Mouse (Mus musculus) liver, embryonic 11.5 days (tissue): ENCODE measurements at regions not wholly inside any gene's neighbourhood (a gene's known extent, or its start where the extent isn't known, plus 50 kb on each side); places are given as distances from the start of the nearest gene placed in this dataset.

Source experiments
- ATAC-seq: fragments of 200-750 bp; cut with Nextera tagmentation; replicated peaks from 2 replicates; pipeline ENCODE4 v1.8.0; 2017; ENCODE audit warnings: moderate number of reproducible peaks, mild to moderate bottlenecking, moderate TSS enrichment, moderate library complexity; ENCODE audit not compliant: low FRiP score
- DNase-seq: peaks from one replicate; pipeline ENCODE4 v3.0.0-alpha.2; 2017; ENCODE audit warnings: low spot score
- H3K27ac ChIP-seq: fragments of 300-500 bp; sonication (generic); 2 replicates; pipeline ENCODE4 v1.5.1; 2014; ENCODE audit warnings: mild to moderate bottlenecking, low read depth, low read length, control low read depth
- H3K27me3 ChIP-seq: fragments of 300-500 bp; sonication (generic); replicated peaks from 2 replicates; pipeline ENCODE4 v1.6.1; 2014; ENCODE audit warnings: low read length, mixed read lengths; ENCODE audit not compliant: control insufficient read depth, insufficient read depth
- H3K36me3 ChIP-seq: fragments of 300-500 bp; sonication (generic); 2 replicates; pipeline ENCODE4 v1.6.1; 2014; ENCODE audit warnings: mild to moderate bottlenecking, low read length, moderate library complexity, mixed read lengths; ENCODE audit not compliant: control insufficient read depth, insufficient read depth
- H3K4me1 ChIP-seq: fragments of 300-500 bp; sonication (generic); replicated peaks from 2 replicates; pipeline ENCODE4 v1.6.1; 2014; ENCODE audit warnings: low read length, mixed read lengths; ENCODE audit not compliant: control insufficient read depth, insufficient read depth
- H3K4me2 ChIP-seq: fragments of 300-500 bp; sonication (generic); 2 replicates; pipeline ENCODE4 v1.6.1; 2014; ENCODE audit warnings: mild to moderate bottlenecking, control low read depth, moderate library complexity
- H3K4me3 ChIP-seq: fragments of 300-500 bp; sonication (generic); 2 replicates; pipeline ENCODE4 v1.5.1; 2014; ENCODE audit warnings: low read depth, low read length, control low read depth
- H3K9ac ChIP-seq: fragments of 300-500 bp; sonication (generic); 2 replicates; pipeline ENCODE4 v1.6.1; 2014; ENCODE audit warnings: low read depth, low read length, control low read depth
- H3K9me3 ChIP-seq: fragments of 300-500 bp; sonication (generic); 2 replicates; pipeline ENCODE4 v1.6.1; 2016; ENCODE audit warnings: low read length, inconsistent platforms, mixed read lengths; ENCODE audit not compliant: control insufficient read depth
- WGBS: fragments of 180-500 bp; shearing (Covaris S2); extraction: QIAGEN DNeasy Blood & Tissue Kit; methylation state at CpG from one replicate; pipeline ENCODE4 v1.1.7; 2014; 5-methylcytosine and 5-hydroxymethylcytosine counted together

- no peak overlapping the region for H3K27ac ChIP-seq
- no peaks in the 10 kb centered on the region for H3K27me3 ChIP-seq
- 56% methylated on average over 6 of the region's 6 CpGs for WGBS
- no peaks in the 10 kb centered on the region for H3K4me1 ChIP-seq
- ATAC-seq: no peak
- no peak overlapping the region for H3K9ac ChIP-seq
- no peaks in the 10 kb centered on the region for H3K9me3 ChIP-seq
- DNase-seq: no peak
- no peaks in the 10 kb centered on the region for H3K36me3 ChIP-seq
- H3K4me2 ChIP-seq: no peak overlapping the region
- H3K4me3 ChIP-seq: no peak overlapping the region
These were observed 99.2 kb upstream of the Irx5 start for GRCm38 (mm10) chr8:92258258-92258657.

GRCm38 (mm10) chr8:92252597-92253375 lies 104.6 kb upstream of the Irx5 start:
- no peak overlapping the region for H3K4me3 ChIP-seq
- no peaks in the 10 kb centered on the region for H3K27me3 ChIP-seq
- ATAC-seq: no peak
- no peak overlapping the region for H3K27ac ChIP-seq
- H3K4me2 ChIP-seq: no peak overlapping the region
- H3K4me1 ChIP-seq: no peaks in the 10 kb centered on the region
- WGBS: 72% methylated on average over 8 of the region's 8 CpGs
- no peaks in the 10 kb centered on the region for H3K36me3 ChIP-seq
- no peak for DNase-seq
- no peak overlapping the region for H3K9ac ChIP-seq
- no peaks in the 10 kb centered on the region for H3K9me3 ChIP-seq

GRCm38 (mm10) chr8:92246301-92246700 lies 111.1 kb upstream of the Irx5 start:
- Histone ChIP-seq H3K4me2 (no peak overlapping the region), H3K9ac (no peak overlapping the region), H3K4me1 (no peaks in the 10 kb centered on the region), H3K27ac (no peak overlapping the region), H3K36me3 (no peaks in the 10 kb centered on the region), H3K9me3 (no peaks in the 10 kb centered on the region), H3K27me3 (no peaks in the 10 kb centered on the region), H3K4me3 (no peak overlapping the region)
- 76% methylated on average over 4 of the region's 4 CpGs for WGBS
- ATAC-seq (no peak), DNase-seq (no peak)

- Histone ChIP-seq H3K4me2 (no peak overlapping the region), H3K9ac (no peak overlapping the region), H3K4me1 (no peaks in the 10 kb centered on the region), H3K4me3 (no peak overlapping the region), H3K36me3 (no peaks in the 10 kb centered on the region), H3K27ac (no peak overlapping the region), H3K27me3 (no peaks in the 10 kb centered on the region), H3K9me3 (no peaks in the 10 kb centered on the region)
- ATAC-seq (no peak), DNase-seq (no peak)
- WGBS: 75% methylated on average over 13 of the region's 13 CpGs
These were observed 116.6 kb upstream of the Irx5 start for GRCm38 (mm10) chr8:92240686-92241275.

GRCm38 (mm10) chr8:92231326-92232225 lies 125.8 kb upstream of the Irx5 start:
- Histone ChIP-seq H3K36me3 (no peaks in the 10 kb centered on the region), H3K27me3 (no peaks in the 10 kb centered on the region), H3K27ac (no peak overlapping the region), H3K9me3 (no peaks in the 10 kb centered on the region), H3K9ac (no peak overlapping the region), H3K4me3 (no peak overlapping the region), H3K4me2 (no peak overlapping the region), H3K4me1 (no peaks in the 10 kb centered on the region)
- no peak for ATAC-seq
- no peak for DNase-seq
- WGBS: 69% methylated on average over 23 of the region's 23 CpGs

GRCm38 (mm10) chr8:92229526-92229925 lies 127.9 kb upstream of the Irx5 start:
- ATAC-seq: no peak
- H3K9ac ChIP-seq: no peak overlapping the region
- no peak overlapping the region for H3K4me2 ChIP-seq
- no peaks in the 10 kb centered on the region for H3K9me3 ChIP-seq
- no peak overlapping the region for H3K4me3 ChIP-seq
- no peak for DNase-seq
- no peak overlapping the region for H3K27ac ChIP-seq
- H3K36me3 ChIP-seq: no peaks in the 10 kb centered on the region
- no peaks in the 10 kb centered on the region for H3K27me3 ChIP-seq
- WGBS: 71% methylated on average over 2 of the region's 2 CpGs
- H3K4me1 ChIP-seq: no peaks in the 10 kb centered on the region

- ATAC-seq: no peak
- no peaks in the 10 kb centered on the region for H3K9me3 ChIP-seq
- H3K4me1 ChIP-seq: no peaks in the 10 kb centered on the region
- 88% methylated on average over 3 of the region's 3 CpGs for WGBS
- no peaks in the 10 kb centered on the region for H3K27me3 ChIP-seq
- no peak overlapping the region for H3K4me3 ChIP-seq
- DNase-seq: no peak
- no peaks in the 10 kb centered on the region for H3K36me3 ChIP-seq
- no peak overlapping the region for H3K4me2 ChIP-seq
- H3K9ac ChIP-seq: no peak overlapping the region
- no peak overlapping the region for H3K27ac ChIP-seq
These were observed 132.5 kb upstream of the Irx5 start for GRCm38 (mm10) chr8:92224929-92225328.

- ATAC-seq (no peak), DNase-seq (no peak)
- WGBS: 51% methylated on average over 3 of the region's 3 CpGs
- Histone ChIP-seq H3K4me1 (no peaks in the 10 kb centered on the region), H3K4me3 (no peak overlapping the region), H3K27ac (no peak overlapping the region), H3K9ac (no peak overlapping the region), H3K36me3 (no peaks in the 10 kb centered on the region), H3K27me3 (no peaks in the 10 kb centered on the region), H3K4me2 (no peak overlapping the region), H3K9me3 (no peaks in the 10 kb centered on the region)
These were observed 134.4 kb upstream of the Irx5 start for GRCm38 (mm10) chr8:92222992-92223391.
